Mouse (Mus musculus): ENCODE measurements around the gene Cdh24.
"Not testable (repeated sequence)": the region's sequence is repeated elsewhere in the genome, so short reads cannot be mapped to it uniquely, and the experiment has no call there.

The Cdh24 gene

GRCm38 (mm10) chr14:54642224-54642944 is 1.2 kb upstream of the Cdh24 start:
- DNase-seq = no peak

- no peak for DNase-seq
These were observed 239 bp downstream of the Cdh24 start, which contains the start of gene Gm17606 for GRCm38 (mm10) chr14:54640946-54641304. TSS of gene Gm17606 (plus strand) at chr14:54640952.

- no peak for DNase-seq
These were observed 1.0 kb downstream of the Cdh24 start for GRCm38 (mm10) chr14:54640121-54640520.

- no peak for DNase-seq
These were observed 3.0 kb downstream of the Cdh24 start for GRCm38 (mm10) chr14:54638210-54638609.

GRCm38 (mm10) chr14:54636954-54637353 is 4.2 kb downstream of the Cdh24 start:
- no peak for DNase-seq

GRCm38 (mm10) chr14:54634182-54634581 is 7.0 kb downstream of the Cdh24 start:
- no peak for DNase-seq

GRCm38 (mm10) chr14:54632252-54632651 is 8.9 kb downstream of the Cdh24 start:
- no peak for DNase-seq

GRCm38 (mm10) chr14:54631240-54631599 is 9.9 kb downstream of the Cdh24 start:
- no peak for DNase-seq

GRCm38 (mm10) chr14:54630583-54631239 is 10.5 kb downstream of the Cdh24 start:
- DNase-seq = no peak

GRCm38 (mm10) chr14:54629797-54630196 is 11.4 kb downstream of the Cdh24 start:
- DNase-seq = no peak

GRCm38 (mm10) chr14:54628103-54628502 is 13.1 kb downstream of the Cdh24 start:
- no peak for DNase-seq

GRCm38 (mm10) chr14:54624976-54625375 is 16.2 kb downstream of the Cdh24 start:
- no peak for DNase-seq

GRCm38 (mm10) chr14:54623334-54623733 is 17.8 kb downstream of the Cdh24 start:
- no peak for DNase-seq

- no peak for DNase-seq
These were observed 20.0 kb downstream of the Cdh24 start, which contains the start of gene Psmb11 for GRCm38 (mm10) chr14:54621133-54621532. TSS of gene Psmb11 (plus strand) at chr14:54621433.

GRCm38 (mm10) chr14:54617897-54618365 is 23.2 kb downstream of the Cdh24 start, which contains the start of gene Psmb5:
TSS of gene Psmb5 (minus strand) at chr14:54618022.
- DNase-seq = peak; percentile 88

GRCm38 (mm10) chr14:54617152-54617896 is 23.8 kb downstream of the Cdh24 start:
- DNase-seq = no peak

- DNase-seq = no peak
These were observed 24.8 kb downstream of the Cdh24 start for GRCm38 (mm10) chr14:54616226-54616825.

GRCm38 (mm10) chr14:54614130-54614529 is 27.0 kb downstream of the Cdh24 start:
- not testable (repeated sequence) for DNase-seq

GRCm38 (mm10) chr14:54610648-54611047 is 30.5 kb downstream of the Cdh24 start:
- no peak for DNase-seq

GRCm38 (mm10) chr14:54609962-54610361 is 31.2 kb downstream of the Cdh24 start:
- DNase-seq = no peak

- no peak for DNase-seq
These were observed 31.9 kb downstream of the Cdh24 start for GRCm38 (mm10) chr14:54609245-54609644.

- DNase-seq = no peak
These were observed 33.9 kb downstream of the Cdh24 start for GRCm38 (mm10) chr14:54607226-54607625.

GRCm38 (mm10) chr14:54605752-54606321 is 35.3 kb downstream of the Cdh24 start, which contains the start of gene 4931414P19Rik:
TSS of gene 4931414P19Rik (minus strand) at chr14:54605993.
- DNase-seq = peak; percentile 70
